Comparison of ENCODE assay signal across 13 mouse cellular contexts in the genomic region with DNA sequence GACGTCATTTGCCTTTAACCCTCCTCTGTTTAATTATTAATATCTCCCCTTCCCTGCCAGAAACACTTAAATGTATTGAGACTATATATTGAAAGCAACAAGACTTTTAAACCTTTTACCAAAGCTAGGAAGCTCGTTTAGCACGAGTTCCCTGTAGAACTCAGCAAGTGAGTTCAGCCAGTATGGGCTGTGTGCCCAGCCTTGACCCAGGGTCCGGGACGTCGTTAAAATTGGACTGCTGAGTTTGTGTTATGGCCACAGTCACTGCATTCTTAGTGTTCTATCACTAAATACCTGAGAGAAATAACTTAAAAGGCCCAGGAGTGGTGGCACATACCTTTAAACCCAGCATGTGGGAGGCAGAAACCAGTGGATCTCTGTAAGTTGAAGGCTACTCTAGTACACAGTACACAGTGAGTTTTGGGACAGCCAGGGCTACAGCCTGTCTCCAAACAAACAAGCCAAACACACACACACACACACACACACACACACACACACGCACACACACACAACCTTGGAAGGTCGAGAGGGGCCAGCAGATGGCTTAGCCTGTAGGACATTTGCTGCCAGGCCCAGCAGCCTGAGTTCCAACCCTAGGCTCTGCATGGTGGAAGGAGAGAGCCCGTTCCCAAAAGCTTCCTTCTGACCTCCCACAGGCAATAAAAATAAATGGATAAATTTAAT. TPM values are rescaled to one million over a fixed set of nuclear protein-coding genes. Genes with fewer than 3 reads are reported as not detected.
DNase-seq lines count a peak whose midpoint lies in the region; ATAC-seq lines count a peak whose summit lies in the region.
"Had no signal": no experiment of that assay in that cellular context is flagged by ENCODE, and none has a peak within 500 bp of the region (broad histone marks: within the 10 kb centered on the region; RNA-seq: fewer than 3 reads in every experiment).

No protein-coding gene starts in this region.

- H3K9ac ChIP-seq in limb, embryonic 12.5 days (replicated peaks) = no peak overlapping the region
- H3K9ac ChIP-seq: hindbrain, embryonic 15.5 days had no signal

- no peaks in the 10 kb centered on the region; the same call in 1 of the 2 replicates for H3K9me3 ChIP-seq in limb, embryonic 12.5 days
- H3K9me3 ChIP-seq in limb, embryonic 10.5 days (replicated peaks) = no peaks in the 10 kb centered on the region
- H3K9me3 ChIP-seq: heart, embryonic 10.5 days; hindbrain, embryonic 15.5 days had no signal

- H3K4me1 ChIP-seq in limb, embryonic 12.5 days (replicated peaks) = peaks cover 21% of the 10 kb centered on the region
- H3K4me1 ChIP-seq in limb, embryonic 10.5 days = peaks cover 40% of the 10 kb centered on the region

- DNase-seq in limb, embryonic 10.5 days (ENCODE audit: low spot score) = no peak
- peak; percentile 84 for DNase-seq in cerebellum, adult 11-12 months
- peak; percentile 87 for DNase-seq in cerebellum, postnatal 14 days
- peak; percentile 73 for DNase-seq in kidney, postnatal 14 days
- DNase-seq in retina, postnatal 1 day = no peak
- no peak for DNase-seq in thymus, postnatal 0 days (ENCODE audit: low spot score)
- DNase-seq in frontal cortex, adult 2 months (ENCODE audit: extremely low spot score in 1 of 2, low spot score in 1 of 2) = no peak

- H3K27ac ChIP-seq in limb, embryonic 12.5 days = 0 out of 2 replicates have a peak overlapping the region, but pooled peaks have one; percentile 23
- no peak overlapping the region for H3K27ac ChIP-seq in limb, embryonic 10.5 days
- H3K27ac ChIP-seq: heart, embryonic 10.5 days; hindbrain, embryonic 15.5 days; left cerebral cortex, adult 2 months had no signal

- no peak for ATAC-seq in limb, embryonic 12.5 days (ENCODE audit: insufficient number of reproducible peaks, insufficient read depth, low FRiP score, low TSS enrichment, low read depth)
- ATAC-seq: forebrain, embryonic 14.5 days had no signal

- H3K4me3 ChIP-seq in limb, embryonic 12.5 days (replicated peaks) = no peak overlapping the region
- H3K4me3 ChIP-seq in limb, embryonic 10.5 days = no peak overlapping the region
- H3K4me3 ChIP-seq: heart, embryonic 10.5 days; hindbrain, embryonic 15.5 days; left cerebral cortex, adult 2 months had no signal

- no peak overlapping the region for H3K4me2 ChIP-seq in limb, embryonic 12.5 days
- H3K4me2 ChIP-seq: hindbrain, embryonic 15.5 days had no signal

- 51% methylated on average over 9 of the region's 9 CpGs for WGBS in limb, embryonic 12.5 days
- WGBS in limb, embryonic 10.5 days = 78% methylated on average over 9 of the region's 9 CpGs

- no peaks in the 10 kb centered on the region for H3K36me3 ChIP-seq in limb, embryonic 12.5 days
- no peaks in the 10 kb centered on the region for H3K36me3 ChIP-seq in limb, embryonic 10.5 days
- H3K36me3 ChIP-seq: heart, embryonic 10.5 days; hindbrain, embryonic 15.5 days had no signal

- no peaks in the 10 kb centered on the region for H3K27me3 ChIP-seq in limb, embryonic 12.5 days
- H3K27me3 ChIP-seq in limb, embryonic 10.5 days (ENCODE audit: low read depth, poor library complexity, severe bottlenecking) = no peaks in the 10 kb centered on the region
- H3K27me3 ChIP-seq: CH12.LX; hindbrain, embryonic 15.5 days had no signal

RNA-seq across cellular contexts. Expression of gene Hpcal1, which starts 11.7 kb away (rescaled TPM):
- polyA plus RNA-seq in limb, embryonic 12.5 days (2016; fragmentation: Nextera tagmentation; extraction: Ambion mirVana) = 24.0 and 27.0 TPM in 2 replicates
- polyA plus RNA-seq in limb, embryonic 10.5 days (2016; fragmentation: Nextera tagmentation; extraction: Ambion mirVana) = 34.2 and 35.3 TPM in 2 replicates
- polyA plus RNA-seq in thymus, postnatal 0 days (2015; fragmentation: Nextera tagmentation; extraction: Ambion mirVana) = 145 and 152 TPM in 2 replicates
- polyA plus RNA-seq in frontal cortex, adult 2 months (2012; rRNA removed) = 56.7 and 80.5 TPM in 2 replicates

Comparison
In these comparisons a context has a peak if more than half of its experiments do, and no peak if none do; other contexts are left out.
1. DNase-seq: peak in cerebellum, adult 11-12 months (single experiment), cerebellum, postnatal 14 days (2 of 2) and kidney, postnatal 14 days (single experiment); none in limb, embryonic 10.5 days (single experiment), retina, postnatal 1 day (single experiment), thymus, postnatal 0 days (single experiment) and frontal cortex, adult 2 months (0 of 2).